Mouse (Mus musculus) olfactory bulb, adult 2 months (tissue): ENCODE results near the gene Shtn1. TPM values are rescaled to one million over a fixed set of nuclear protein-coding genes. Genes with fewer than 3 reads are reported as not detected.

ENCODE experiments used
- H3K27ac ChIP-seq: fragments of 200-500 bp; 2 replicates; pipeline ENCODE4 v1.5.1; 2012; ENCODE audit warnings: low read depth, low read length; ENCODE audit not compliant: insufficient read depth
- H3K4me1 ChIP-seq: fragments of 200-500 bp; 2 replicates; pipeline ENCODE4 v1.6.1; 2012; ENCODE audit warnings: low read length; ENCODE audit not compliant: control insufficient read depth, insufficient read depth
- H3K4me3 ChIP-seq: fragments of 200-500 bp; 2 replicates; pipeline ENCODE4 v1.5.1; 2012; ENCODE audit warnings: mild to moderate bottlenecking, low read depth, low read length, moderate library complexity; ENCODE audit not compliant: insufficient read depth
- CTCF ChIP-seq: fragments of 200-500 bp; IDR thresholded peaks from 2 replicates; pipeline ENCODE4 v1.5.1; 2012; ENCODE audit warnings: low read depth, mild to moderate bottlenecking, low read length, moderate library complexity; ENCODE audit not compliant: insufficient read depth
- POLR2A ChIP-seq: fragments of 200-500 bp; IDR thresholded peaks from 2 replicates; pipeline ENCODE4 v1.6.1; 2012; ENCODE audit warnings: mild to moderate bottlenecking, low read depth, low read length, moderate library complexity; ENCODE audit not compliant: insufficient read depth
- WGBS: fragments of 180-500 bp; shearing (Covaris S2); methylation state at CpG from one replicate; pipeline ENCODE4 v1.1.7; 2018; 5-methylcytosine and 5-hydroxymethylcytosine counted together
- polyA plus RNA-seq: library from polyadenylated mRNA; stranded (reverse); fragments of >200 nt; gene quantifications from 2 replicates; pipeline ENCODE4 v1.2.4, GENCODE M21; 2012; ENCODE audit warnings: low replicate concordance; ENCODE audit not compliant: missing spikeins, insufficient read depth, insufficient read length

Gene Shtn1
- polyA plus RNA-seq, 1 experiment: not detected

DNA sequence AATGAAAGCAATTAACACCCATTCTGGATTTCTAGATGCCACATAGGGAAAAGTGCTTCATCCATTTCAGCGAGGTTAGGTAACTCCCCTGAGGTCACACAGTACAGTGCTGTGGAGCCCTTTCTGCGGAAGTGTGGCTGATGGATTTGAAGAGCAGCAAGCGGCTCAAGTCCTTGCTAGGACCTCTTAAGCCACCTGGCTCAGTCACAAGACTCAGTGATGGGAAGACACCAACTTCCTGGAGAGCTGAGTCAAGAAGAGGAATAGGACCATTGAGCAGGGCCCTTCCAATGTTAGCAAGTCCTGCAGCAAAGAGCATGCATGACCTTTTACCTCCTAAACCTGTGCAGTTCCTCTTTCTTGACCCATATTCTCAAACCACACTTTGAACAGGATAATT is 1.5 kb downstream of the Shtn1 start:
- H3K4me1 ChIP-seq: peaks cover 7% of the 10 kb centered on the region
- TF ChIP-seq CTCF: no peak
- TF ChIP-seq POLR2A: no peak
- H3K27ac ChIP-seq: 0 out of 2 replicates have a peak overlapping the region, but pooled peaks have one; percentile 59
- WGBS: 66% methylated on average over 3 of the region's 3 CpGs
- peak overlapping the region; percentile 26 for H3K4me3 ChIP-seq

DNA sequence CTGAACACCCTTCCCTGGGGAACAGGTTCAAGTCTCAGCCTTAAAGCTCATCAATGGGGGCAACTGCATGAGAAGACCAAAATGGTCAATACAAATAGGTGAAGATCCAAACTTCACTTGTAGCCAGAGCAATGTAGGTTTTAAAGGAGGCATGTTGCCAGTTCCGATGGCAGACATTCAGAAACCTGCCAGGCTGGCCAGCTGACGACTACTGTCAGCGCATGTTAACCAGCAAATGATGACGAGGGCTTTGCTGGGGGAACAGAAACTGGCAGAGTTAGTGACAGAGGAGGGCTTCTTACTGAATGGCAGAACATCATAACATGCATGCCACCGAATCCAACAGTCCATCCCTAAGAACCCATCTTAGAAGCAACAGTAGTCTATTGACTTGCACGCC is 2.9 kb downstream of the Shtn1 start:
- WGBS: 70% methylated on average over 6 of the region's 6 CpGs
- TF ChIP-seq CTCF: no peak
- TF ChIP-seq POLR2A: no peak
- no peak overlapping the region for H3K27ac ChIP-seq
- H3K4me3 ChIP-seq: no peak overlapping the region
- peaks cover 7% of the 10 kb centered on the region for H3K4me1 ChIP-seq

DNA sequence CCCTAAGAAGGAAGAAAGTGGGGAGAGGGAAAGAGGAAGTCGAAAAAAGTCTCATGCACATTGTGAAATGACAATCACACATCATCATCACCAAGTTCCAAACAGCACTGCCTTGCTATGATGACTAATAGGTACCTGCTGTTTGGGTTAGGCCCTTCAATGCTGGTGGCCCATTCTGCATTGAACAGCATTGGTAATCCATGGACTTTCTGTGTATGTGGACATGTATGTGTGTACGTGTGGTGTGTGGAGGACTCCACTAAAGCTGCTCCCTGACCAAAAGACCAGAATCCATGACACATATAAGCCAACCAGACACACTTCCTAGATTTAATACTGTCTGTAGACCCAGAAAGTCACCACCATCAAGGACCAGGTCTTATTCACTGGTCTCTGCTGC is 3.9 kb downstream of the Shtn1 start:
- TF ChIP-seq CTCF: no peak
- TF ChIP-seq POLR2A: no peak
- peaks cover 7% of the 10 kb centered on the region for H3K4me1 ChIP-seq
- no peak overlapping the region for H3K4me3 ChIP-seq
- H3K27ac ChIP-seq: no peak overlapping the region
- WGBS: 87% methylated on average over 2 of the region's 2 CpGs

GRCm38 (mm10) chr19:59071396-59071795 is 4.5 kb downstream of the Shtn1 start:
- TF ChIP-seq CTCF (no peak), POLR2A (no peak)
- peaks cover 7% of the 10 kb centered on the region for H3K4me1 ChIP-seq
- no peak overlapping the region for H3K4me3 ChIP-seq
- 78% methylated on average over 4 of the region's 4 CpGs for WGBS
- no peak overlapping the region for H3K27ac ChIP-seq

DNA sequence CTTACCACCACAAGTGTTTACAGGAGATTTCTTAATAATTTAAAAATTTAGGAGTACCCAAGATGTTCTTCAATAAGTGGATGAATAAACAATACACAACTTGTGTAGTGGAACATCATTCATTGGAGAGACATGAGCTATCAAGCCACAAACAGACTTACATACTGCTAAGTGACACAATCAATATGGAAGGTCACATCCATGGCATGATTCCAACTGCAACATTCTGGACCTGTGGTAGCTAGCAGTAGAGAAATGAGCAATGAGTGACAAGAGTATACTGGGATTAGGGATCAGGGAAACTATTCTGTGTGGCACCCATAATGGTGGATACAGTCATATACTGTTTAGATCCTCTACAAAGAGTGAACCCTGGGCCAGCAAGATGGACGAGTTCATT is 8.2 kb downstream of the Shtn1 start:
- WGBS: 92% methylated on average over 1 of the region's 1 CpGs
- H3K4me1 ChIP-seq: peaks cover 5% of the 10 kb centered on the region; the same call in 1 of the 2 replicates
- TF ChIP-seq POLR2A: no peak
- no peak for TF ChIP-seq CTCF
- H3K27ac ChIP-seq: no peak overlapping the region
- H3K4me3 ChIP-seq: no peak overlapping the region

- Histone ChIP-seq H3K4me1 (peaks cover 5% of the 10 kb centered on the region; the same call in 1 of the 2 replicates), H3K4me3 (no peak overlapping the region), H3K27ac (no peak overlapping the region)
- WGBS: 89% methylated on average over 2 of the region's 2 CpGs
- no peak for TF ChIP-seq CTCF
- TF ChIP-seq POLR2A: no peak
Measured at GRCm38 (mm10) chr19:59066670-59067069, 9.2 kb downstream of the Shtn1 start.

DNA sequence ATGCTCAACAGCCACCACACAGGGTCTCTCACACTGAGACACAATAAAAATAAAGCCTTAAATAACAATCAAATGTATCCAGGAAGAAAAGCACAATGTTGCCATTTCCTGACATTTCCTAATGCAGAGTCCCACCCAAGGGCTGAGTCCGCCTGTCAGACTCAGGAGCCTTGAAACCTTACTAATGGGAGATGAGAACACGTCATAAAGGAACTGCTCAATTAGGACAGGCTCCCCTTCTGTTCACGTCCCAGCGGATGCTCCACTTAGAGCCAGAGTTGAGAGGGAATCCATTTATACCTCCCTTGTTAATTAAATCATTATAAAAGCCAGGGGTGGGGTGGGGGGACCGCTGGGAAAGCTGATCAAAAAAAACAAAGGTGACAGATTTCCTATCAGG is 9.8 kb downstream of the Shtn1 start:
- no peak for TF ChIP-seq POLR2A
- TF ChIP-seq CTCF: no peak
- WGBS: 72% methylated on average over 5 of the region's 5 CpGs
- H3K4me1 ChIP-seq: peaks cover 5% of the 10 kb centered on the region; the same call in 1 of the 2 replicates
- H3K27ac ChIP-seq: no peak overlapping the region
- no peak overlapping the region for H3K4me3 ChIP-seq

DNA sequence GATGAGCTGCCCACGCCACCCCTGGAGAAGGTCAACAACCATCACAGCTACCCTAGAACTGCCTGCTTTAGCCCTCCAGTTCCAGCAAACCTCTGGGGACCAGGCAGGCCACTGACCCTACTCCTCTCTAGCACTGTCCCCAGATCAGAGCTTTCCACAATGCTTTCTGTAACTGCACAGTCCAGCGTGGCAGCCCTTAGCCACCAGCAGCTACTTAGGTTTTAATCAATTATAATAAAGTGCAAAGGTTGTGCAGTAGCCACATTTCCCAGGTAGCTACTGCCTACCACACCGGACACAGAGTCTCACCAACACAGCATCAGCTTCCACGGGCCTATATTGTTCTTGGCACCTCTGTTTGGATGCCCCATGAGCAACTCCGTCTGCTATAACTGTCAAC is 11.3 kb downstream of the Shtn1 start:
- no peak for TF ChIP-seq CTCF
- TF ChIP-seq POLR2A: no peak
- peaks cover 5% of the 10 kb centered on the region; the same call in 1 of the 2 replicates for H3K4me1 ChIP-seq
- WGBS: 95% methylated on average over 5 of the region's 5 CpGs
- no peak overlapping the region for H3K4me3 ChIP-seq
- H3K27ac ChIP-seq: no peak overlapping the region

GRCm38 (mm10) chr19:59063568-59063967 is 12.3 kb downstream of the Shtn1 start:
- H3K4me3 ChIP-seq: no peak overlapping the region
- TF ChIP-seq CTCF: no peak
- no peak for TF ChIP-seq POLR2A
- H3K4me1 ChIP-seq: peaks cover 5% of the 10 kb centered on the region; the same call in 1 of the 2 replicates
- H3K27ac ChIP-seq: no peak overlapping the region
- 45% methylated on average over 5 of the region's 5 CpGs for WGBS

GRCm38 (mm10) chr19:59058105-59058504 is 17.8 kb downstream of the Shtn1 start:
- WGBS: 90% methylated on average over 4 of the region's 4 CpGs
- Histone ChIP-seq H3K27ac (no peak overlapping the region), H3K4me1 (no peaks in the 10 kb centered on the region), H3K4me3 (no peak overlapping the region)
- TF ChIP-seq POLR2A: no peak
